Mouse (Mus musculus) embryonic facial prominence, embryonic 13.5 days (tissue): Measurements from ENCODE around the gene Ugt1a1. TPM values are rescaled to one million over a fixed set of nuclear protein-coding genes. Genes with fewer than 3 reads are reported as not detected.

Source experiments
- ATAC-seq: fragments of 200-750 bp; cut with Nextera tagmentation; 2 replicates; pipeline ENCODE4 v1.8.0; 2017; ENCODE audit warnings: low read depth; ENCODE audit not compliant: insufficient number of reproducible peaks, insufficient read depth, low FRiP score, low TSS enrichment
- H3K27ac ChIP-seq: fragments of 300-500 bp; sonication (generic); 2 replicates; pipeline ENCODE4 v1.5.1; 2015; ENCODE audit warnings: moderate library complexity, mild to moderate bottlenecking, inconsistent platforms
- H3K27me3 ChIP-seq: fragments of 300-500 bp; sonication (generic); 2 replicates; pipeline ENCODE4 v1.6.1; 2015; ENCODE audit warnings: mild to moderate bottlenecking, inconsistent platforms
- H3K36me3 ChIP-seq: fragments of 300-500 bp; sonication (generic); 2 replicates; pipeline ENCODE4 v1.6.1; 2015; ENCODE audit warnings: mild to moderate bottlenecking, inconsistent platforms
- H3K4me1 ChIP-seq: fragments of 300-500 bp; sonication (generic); 2 replicates; pipeline ENCODE4 v1.6.1; 2015; ENCODE audit warnings: inconsistent platforms
- H3K4me2 ChIP-seq: fragments of 300-500 bp; sonication (generic); 2 replicates; pipeline ENCODE4 v1.6.1; 2015; ENCODE audit warnings: moderate library complexity, mild to moderate bottlenecking, inconsistent platforms
- H3K4me3 ChIP-seq: fragments of 300-500 bp; sonication (generic); 2 replicates; pipeline ENCODE4 v1.5.1; 2015; ENCODE audit warnings: mild to moderate bottlenecking, inconsistent platforms
- H3K9ac ChIP-seq: fragments of 300-500 bp; sonication (generic); 2 replicates; pipeline ENCODE4 v1.6.1; 2015; ENCODE audit warnings: mild to moderate bottlenecking, inconsistent platforms
- H3K9me3 ChIP-seq: fragments of 300-500 bp; sonication (generic); 2 replicates; pipeline ENCODE4 v1.6.1; 2016; ENCODE audit warnings: inconsistent platforms
- WGBS: fragments of 180-500 bp; shearing (Covaris S2); methylation state at CpG from one replicate; pipeline ENCODE4 v1.1.7; 2015; ENCODE audit warnings: mixed read lengths; 5-methylcytosine and 5-hydroxymethylcytosine counted together
- polyA plus RNA-seq: library from polyadenylated mRNA; unstranded; fragments of >200 nt; fragmentation: Nextera tagmentation; extraction: Ambion mirVana; gene quantifications from 2 replicates; pipeline ENCODE4 v1.2.1, GENCODE M21; 2015

Gene Ugt1a1
- polyA plus RNA-seq, 1 experiment from 2014 or later, result not detected

DNA sequence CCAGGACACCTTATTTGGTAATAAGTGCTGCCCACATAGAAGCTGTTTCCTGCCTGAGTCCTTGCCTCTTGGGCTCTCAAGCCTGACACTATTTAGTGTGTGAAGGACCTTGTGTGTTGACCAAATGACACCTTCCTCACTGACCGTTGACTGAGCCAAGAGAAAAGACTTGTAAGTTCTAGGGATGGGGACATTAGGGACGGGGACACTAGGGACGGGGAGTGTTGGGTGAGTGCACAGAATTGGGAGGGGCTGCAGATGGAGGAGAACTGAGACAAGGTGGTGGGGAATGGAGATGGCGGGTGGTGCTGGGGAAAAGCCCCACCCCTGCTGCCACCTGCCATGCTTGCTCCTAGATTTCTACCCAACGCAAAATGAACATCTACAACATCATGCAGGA lies 18.2 kb downstream of the Ugt1a1 start:
- Histone ChIP-seq H3K4me3 (no peak overlapping the region), H3K9me3 (peaks cover 96% of the 10 kb centered on the region), H3K27ac (no peak overlapping the region), H3K36me3 (no peaks in the 10 kb centered on the region), H3K4me2 (no peak overlapping the region), H3K4me1 (no peaks in the 10 kb centered on the region), H3K27me3 (no peaks in the 10 kb centered on the region), H3K9ac (no peak overlapping the region)
- 83% methylated on average over 5 of the region's 5 CpGs for WGBS
- no peak for ATAC-seq

DNA sequence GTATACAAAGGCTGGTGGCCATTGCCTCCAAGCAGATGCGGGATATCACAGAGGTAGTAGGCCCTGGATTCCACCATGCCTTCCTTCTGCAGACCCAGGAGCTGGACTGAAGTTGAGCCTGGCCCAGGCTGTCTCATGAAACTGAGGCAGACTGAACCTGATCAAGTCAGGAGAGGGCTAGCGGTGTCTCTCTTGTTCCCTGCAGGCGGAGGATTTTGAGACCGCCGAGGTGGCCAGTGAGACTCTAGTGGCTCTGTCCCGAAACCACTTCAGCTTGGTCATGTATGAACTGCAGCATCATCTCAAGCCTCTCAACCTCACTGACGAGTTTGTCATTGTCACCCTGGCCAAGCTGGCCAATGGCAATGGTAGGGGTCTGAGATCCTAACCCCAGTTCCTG lies 18.7 kb downstream of the Ugt1a1 start:
- ATAC-seq, result no peak
- H3K9me3 ChIP-seq, result peaks cover 98% of the 10 kb centered on the region
- no peaks in the 10 kb centered on the region for H3K4me1 ChIP-seq
- H3K36me3 ChIP-seq, result no peaks in the 10 kb centered on the region
- H3K27me3 ChIP-seq, result no peaks in the 10 kb centered on the region
- no peak overlapping the region for H3K4me2 ChIP-seq
- 71% methylated on average over 7 of the region's 7 CpGs for WGBS
- no peak overlapping the region for H3K27ac ChIP-seq
- H3K4me3 ChIP-seq, result no peak overlapping the region
- H3K9ac ChIP-seq, result no peak overlapping the region

DNA sequence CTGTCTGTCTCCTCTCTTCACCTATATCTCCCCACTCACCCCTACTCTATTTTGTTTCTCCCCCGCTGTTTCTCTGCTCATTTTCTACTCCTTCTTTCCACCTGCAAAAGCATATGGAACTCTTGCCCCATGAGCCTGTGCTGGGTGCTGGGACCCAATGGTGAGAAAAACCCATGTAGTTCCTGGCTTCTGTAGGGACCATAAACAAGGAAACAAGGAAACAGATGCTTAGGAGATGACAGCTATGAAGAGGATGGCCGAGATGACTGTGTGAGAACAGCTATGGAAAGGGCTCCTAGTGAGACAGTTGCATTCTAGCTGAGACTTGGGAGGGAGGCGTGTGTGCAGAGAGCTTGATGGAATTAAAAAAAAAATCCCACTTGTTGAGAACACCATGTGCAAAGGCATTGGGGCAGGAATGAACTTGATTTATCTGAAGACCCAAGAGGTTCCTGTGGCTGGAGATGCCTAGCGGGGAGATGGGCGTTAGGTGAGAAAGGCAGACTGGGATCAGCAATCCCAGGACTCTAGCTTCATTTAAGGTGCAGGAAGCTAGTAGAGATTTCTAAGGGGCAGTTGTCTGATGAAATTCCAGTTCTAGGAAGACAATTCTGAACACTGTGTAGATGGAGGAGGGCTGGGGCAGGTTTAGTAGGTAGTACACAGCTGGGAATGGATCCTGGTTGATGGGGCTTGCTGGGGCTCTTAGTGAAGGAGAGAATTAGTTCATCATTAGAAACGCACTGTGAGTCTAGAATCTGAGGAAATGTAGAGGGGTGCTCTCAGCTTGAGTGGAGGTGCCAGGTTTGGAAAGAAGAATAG lies 19.4 kb downstream of the Ugt1a1 start:
- ATAC-seq, result no peak
- peaks cover 98% of the 10 kb centered on the region for H3K9me3 ChIP-seq
- no peak overlapping the region for H3K4me3 ChIP-seq
- 72% methylated on average over 6 of the region's 6 CpGs for WGBS
- no peak overlapping the region for H3K4me2 ChIP-seq
- no peaks in the 10 kb centered on the region for H3K4me1 ChIP-seq
- H3K27me3 ChIP-seq, result no peaks in the 10 kb centered on the region
- H3K36me3 ChIP-seq, result no peaks in the 10 kb centered on the region
- no peak overlapping the region for H3K27ac ChIP-seq
- no peak overlapping the region for H3K9ac ChIP-seq

DNA sequence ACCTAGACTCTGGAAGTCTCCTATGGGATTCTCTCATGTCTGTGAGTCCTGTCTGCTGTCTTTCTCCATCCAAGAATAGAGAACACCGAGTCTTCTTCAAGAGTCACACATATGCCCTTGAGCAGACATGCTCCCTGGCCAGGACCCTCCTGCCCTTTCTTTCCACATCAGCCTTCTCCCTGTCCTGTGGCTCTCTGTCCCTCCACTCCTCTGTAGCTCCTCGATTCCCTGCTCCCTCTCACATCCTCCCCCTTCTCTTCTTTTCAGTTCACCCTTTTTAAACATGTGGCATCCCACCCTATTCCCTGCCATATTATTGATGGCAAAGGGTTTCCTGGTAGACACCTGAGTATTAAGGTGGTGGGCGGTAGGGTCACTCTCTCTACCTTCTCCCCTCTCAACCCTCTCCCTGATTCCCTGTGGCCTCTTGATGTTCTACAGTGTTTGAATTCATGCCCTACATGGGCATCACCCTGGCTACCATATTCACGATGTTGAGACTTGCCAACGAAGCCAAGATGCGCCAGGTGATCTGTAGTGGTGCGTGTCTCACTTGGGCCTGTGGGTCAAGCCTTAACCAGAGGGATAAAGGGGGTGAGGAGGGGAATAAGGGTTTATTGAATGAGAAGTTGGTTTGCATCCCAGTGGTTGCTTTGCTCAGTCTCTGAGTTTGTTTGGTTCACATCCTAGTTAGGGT lies 20.2 kb downstream of the Ugt1a1 start:
- 68% methylated on average over 7 of the region's 7 CpGs for WGBS
- no peaks in the 10 kb centered on the region for H3K36me3 ChIP-seq
- ATAC-seq, result no peak
- no peaks in the 10 kb centered on the region for H3K4me1 ChIP-seq
- peaks cover 95% of the 10 kb centered on the region for H3K9me3 ChIP-seq
- no peak overlapping the region for H3K4me3 ChIP-seq
- H3K27me3 ChIP-seq, result no peaks in the 10 kb centered on the region
- no peak overlapping the region for H3K9ac ChIP-seq
- H3K4me2 ChIP-seq, result no peak overlapping the region
- H3K27ac ChIP-seq, result no peak overlapping the region

DNA sequence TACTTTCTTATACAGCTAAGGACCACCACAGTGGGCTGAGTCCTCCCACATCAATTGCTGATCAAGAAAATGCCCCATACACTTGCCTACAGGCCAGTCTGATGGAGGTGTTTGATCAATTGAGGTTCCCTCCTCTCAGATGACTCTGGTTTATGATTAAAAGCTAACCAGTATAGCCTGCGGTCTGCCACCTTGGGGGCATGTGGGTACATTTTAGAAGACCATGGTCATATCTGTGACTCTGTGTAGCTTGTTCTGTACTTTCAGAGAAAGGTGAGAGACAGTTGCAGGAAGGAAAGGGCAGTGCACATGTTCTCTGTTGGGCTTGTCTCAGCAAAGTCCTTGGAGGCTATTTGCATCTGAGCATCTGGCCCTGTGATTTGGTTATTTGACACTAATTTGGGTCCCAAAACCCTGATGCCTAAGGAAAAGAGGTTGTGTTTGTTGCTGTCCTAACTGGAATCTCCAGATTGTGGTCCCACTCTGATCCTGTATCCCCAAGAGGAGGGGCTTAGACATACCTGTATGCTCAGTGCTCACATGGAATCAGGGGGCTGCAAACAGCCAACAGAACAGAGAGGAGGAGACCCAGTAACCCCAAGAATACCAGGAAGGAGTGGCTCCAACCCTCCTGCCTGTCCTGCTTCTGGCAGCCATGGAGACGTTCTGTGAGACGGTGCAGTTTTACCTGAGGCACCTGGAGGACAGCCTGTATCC lies 21.1 kb downstream of the Ugt1a1 start:
- Histone ChIP-seq H3K36me3 (no peaks in the 10 kb centered on the region), H3K4me2 (no peak overlapping the region), H3K9me3 (peaks cover 96% of the 10 kb centered on the region), H3K27ac (no peak overlapping the region), H3K9ac (no peak overlapping the region), H3K4me3 (no peak overlapping the region), H3K27me3 (no peaks in the 10 kb centered on the region), H3K4me1 (no peaks in the 10 kb centered on the region)
- 56% methylated on average over 3 of the region's 3 CpGs for WGBS
- ATAC-seq, result no peak

DNA sequence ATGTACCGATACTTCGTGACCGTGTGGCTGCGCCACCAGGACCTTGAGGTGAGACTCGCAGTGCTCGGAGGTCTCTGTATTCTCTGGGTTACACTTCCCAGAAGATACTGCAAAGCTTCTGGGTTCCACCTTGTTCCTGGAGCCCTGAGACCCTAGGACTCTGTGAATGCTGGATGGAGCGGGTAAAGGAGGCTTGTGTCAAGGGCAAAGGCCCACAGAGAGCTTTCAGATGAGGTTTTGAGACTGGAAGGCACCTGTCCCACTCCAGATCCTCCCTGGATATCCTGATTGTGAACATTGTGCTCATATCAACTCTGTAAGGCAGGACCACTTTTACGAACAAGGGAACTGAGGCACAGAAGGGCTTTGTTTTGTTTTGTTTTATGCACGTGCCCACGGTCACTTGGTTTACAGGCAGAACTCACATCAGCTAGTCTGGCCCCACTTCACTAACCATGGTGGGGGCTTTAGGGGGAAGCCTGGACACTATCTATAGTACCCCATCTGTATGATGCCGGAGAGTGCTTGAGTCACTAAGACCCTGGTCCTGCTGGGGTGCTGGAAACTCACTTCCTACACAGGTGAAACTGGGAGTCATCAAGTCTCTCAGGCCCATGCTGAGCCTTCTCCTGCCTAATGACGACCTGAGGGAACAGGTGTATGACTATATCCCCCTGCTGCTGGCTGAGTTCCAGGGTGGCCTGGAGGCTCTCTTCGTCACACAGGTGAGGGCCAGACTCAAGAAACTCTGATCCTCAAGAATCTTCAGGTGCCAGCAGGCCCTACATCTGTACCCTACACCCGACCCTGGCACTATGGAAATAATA lies 21.9 kb downstream of the Ugt1a1 start:
- H3K4me2 ChIP-seq, result no peak overlapping the region
- H3K4me3 ChIP-seq, result no peak overlapping the region
- peaks cover 95% of the 10 kb centered on the region for H3K9me3 ChIP-seq
- no peak overlapping the region for H3K9ac ChIP-seq
- ATAC-seq, result no peak
- H3K36me3 ChIP-seq, result no peaks in the 10 kb centered on the region
- H3K4me1 ChIP-seq, result no peaks in the 10 kb centered on the region
- H3K27ac ChIP-seq, result no peak overlapping the region
- WGBS, result 67% methylated on average over 14 of the region's 14 CpGs
- no peaks in the 10 kb centered on the region for H3K27me3 ChIP-seq

DNA sequence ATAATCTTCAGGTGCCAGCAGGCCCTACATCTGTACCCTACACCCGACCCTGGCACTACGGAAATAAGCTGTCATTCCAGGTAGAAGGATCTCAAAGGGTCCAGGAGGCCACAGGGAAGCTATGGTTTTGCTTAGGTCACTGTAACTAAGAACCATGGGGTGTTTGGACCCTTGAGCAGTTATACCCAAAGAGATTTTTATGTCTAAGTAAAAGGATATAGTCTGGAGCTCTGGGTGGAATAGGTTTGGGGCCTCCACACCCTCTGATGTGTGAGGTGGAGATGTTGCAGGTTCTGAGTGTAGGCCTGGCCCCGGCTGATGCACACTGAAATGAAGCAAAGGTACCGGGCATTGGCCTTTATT lies 22.5 kb downstream of the Ugt1a1 start:
- Histone ChIP-seq H3K4me1 (no peaks in the 10 kb centered on the region), H3K36me3 (no peaks in the 10 kb centered on the region), H3K27ac (no peak overlapping the region), H3K9ac (no peak overlapping the region), H3K9me3 (peaks cover 95% of the 10 kb centered on the region), H3K4me3 (no peak overlapping the region), H3K4me2 (no peak overlapping the region), H3K27me3 (no peaks in the 10 kb centered on the region)
- no peak for ATAC-seq
- 64% methylated on average over 4 of the region's 4 CpGs for WGBS

DNA sequence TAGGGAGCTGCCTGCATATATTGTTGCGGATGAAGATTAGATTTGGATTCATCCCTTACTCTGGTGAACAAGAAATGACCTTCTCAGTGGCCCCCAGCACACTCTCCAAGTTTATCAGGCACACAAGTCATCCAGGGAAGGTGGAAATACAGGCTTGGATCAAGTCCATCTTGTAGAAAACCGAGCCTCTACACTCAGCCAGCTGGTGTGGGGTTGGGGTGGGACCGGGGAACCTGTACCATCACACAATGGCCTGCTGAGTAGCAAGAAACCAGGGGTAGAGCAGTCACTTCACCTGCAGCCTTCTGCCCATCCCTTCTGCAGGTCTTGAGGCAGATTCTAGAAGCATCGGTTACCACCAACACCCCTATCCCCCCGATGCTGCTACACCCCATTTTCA lies 22.9 kb downstream of the Ugt1a1 start:
- H3K4me1 ChIP-seq, result no peaks in the 10 kb centered on the region
- H3K27me3 ChIP-seq, result no peaks in the 10 kb centered on the region
- no peak overlapping the region for H3K4me3 ChIP-seq
- peaks cover 95% of the 10 kb centered on the region for H3K9me3 ChIP-seq
- no peak for ATAC-seq
- H3K9ac ChIP-seq, result no peak overlapping the region
- no peaks in the 10 kb centered on the region for H3K36me3 ChIP-seq
- no peak overlapping the region for H3K4me2 ChIP-seq
- H3K27ac ChIP-seq, result no peak overlapping the region
- 44% methylated on average over 5 of the region's 5 CpGs for WGBS

DNA sequence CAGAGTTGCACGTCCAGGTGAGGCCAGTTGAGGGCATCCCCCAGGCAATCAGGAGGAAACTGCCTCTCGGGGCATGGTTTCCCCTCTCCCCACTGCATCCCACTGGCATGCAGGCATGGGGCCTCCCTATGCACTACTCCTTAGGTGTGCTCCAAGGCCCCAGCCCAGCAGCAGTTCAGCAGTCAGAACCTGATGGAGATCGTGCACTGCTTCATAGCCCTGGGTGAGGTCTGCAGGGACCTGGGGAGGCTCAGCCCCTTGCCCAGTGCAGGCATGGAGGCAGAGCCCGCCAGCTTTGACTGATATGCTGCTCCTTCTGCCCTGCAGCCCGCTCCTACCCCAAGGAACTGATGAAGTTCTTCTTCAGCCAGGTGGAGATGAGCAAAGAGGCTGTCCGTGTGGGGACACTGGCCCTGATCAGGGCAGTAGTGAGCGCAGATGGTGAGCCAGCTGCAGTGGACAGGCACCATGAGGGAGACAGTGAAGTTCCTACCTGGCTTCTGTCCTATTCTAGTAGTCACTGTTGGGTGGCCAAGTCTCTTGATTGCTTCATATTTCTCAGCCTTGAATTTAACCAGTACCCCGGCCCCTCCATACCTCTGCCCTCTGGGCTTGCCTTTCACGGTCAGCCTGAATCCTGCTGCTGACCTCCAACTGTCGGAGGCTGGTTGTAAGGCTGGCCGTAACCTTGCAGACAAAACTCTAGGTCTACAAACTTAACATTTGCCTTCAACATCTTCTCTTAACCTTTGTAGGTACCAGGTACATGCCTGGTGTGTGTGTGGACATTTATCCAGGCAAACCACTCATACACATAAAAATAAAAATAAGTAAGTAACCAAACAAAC lies 23.5 kb downstream of the Ugt1a1 start:
- peak; percentile 4; the same call in 1 of the 2 replicates for ATAC-seq
- H3K27me3 ChIP-seq, result no peaks in the 10 kb centered on the region
- H3K36me3 ChIP-seq, result no peaks in the 10 kb centered on the region
- no peak overlapping the region for H3K4me3 ChIP-seq
- H3K27ac ChIP-seq, result no peak overlapping the region
- H3K4me1 ChIP-seq, result no peaks in the 10 kb centered on the region
- H3K9me3 ChIP-seq, result peaks cover 95% of the 10 kb centered on the region
- WGBS, result 60% methylated on average over 11 of the region's 11 CpGs
- H3K4me2 ChIP-seq, result no peak overlapping the region
- H3K9ac ChIP-seq, result no peak overlapping the region

DNA sequence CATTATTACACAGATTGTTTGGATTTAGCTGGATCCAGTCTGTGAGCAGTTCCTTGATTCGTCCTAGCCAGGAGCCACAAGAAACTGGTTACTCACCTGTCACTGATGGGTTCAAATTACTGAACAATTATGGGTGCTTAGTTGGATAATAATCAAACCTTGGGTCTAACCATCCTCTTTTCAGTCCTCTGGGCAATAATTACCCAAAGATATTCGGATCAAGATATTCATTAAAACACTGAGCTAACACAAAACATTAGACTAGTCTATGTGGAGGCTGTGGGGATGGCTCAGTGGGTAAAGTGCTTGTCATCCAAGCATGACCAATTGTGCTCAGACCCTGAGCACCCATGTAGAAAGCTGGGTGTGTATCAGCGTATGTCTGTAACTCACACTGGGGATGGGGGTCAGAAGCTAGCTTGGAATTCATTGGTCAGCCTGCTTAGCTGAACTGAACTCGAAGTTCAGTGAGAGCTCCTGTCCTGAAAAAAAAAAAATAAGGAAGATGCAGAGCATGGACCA lies 24.2 kb downstream of the Ugt1a1 start:
- ATAC-seq, result no peak
- WGBS, result 57% methylated on average over 4 of the region's 4 CpGs
- no peak overlapping the region for H3K4me2 ChIP-seq
- no peaks in the 10 kb centered on the region for H3K27me3 ChIP-seq
- H3K9me3 ChIP-seq, result peaks cover 95% of the 10 kb centered on the region
- H3K4me3 ChIP-seq, result no peak overlapping the region
- H3K4me1 ChIP-seq, result no peaks in the 10 kb centered on the region
- H3K9ac ChIP-seq, result no peak overlapping the region
- no peaks in the 10 kb centered on the region for H3K36me3 ChIP-seq
- H3K27ac ChIP-seq, result no peak overlapping the region
